In the genomic region with DNA sequence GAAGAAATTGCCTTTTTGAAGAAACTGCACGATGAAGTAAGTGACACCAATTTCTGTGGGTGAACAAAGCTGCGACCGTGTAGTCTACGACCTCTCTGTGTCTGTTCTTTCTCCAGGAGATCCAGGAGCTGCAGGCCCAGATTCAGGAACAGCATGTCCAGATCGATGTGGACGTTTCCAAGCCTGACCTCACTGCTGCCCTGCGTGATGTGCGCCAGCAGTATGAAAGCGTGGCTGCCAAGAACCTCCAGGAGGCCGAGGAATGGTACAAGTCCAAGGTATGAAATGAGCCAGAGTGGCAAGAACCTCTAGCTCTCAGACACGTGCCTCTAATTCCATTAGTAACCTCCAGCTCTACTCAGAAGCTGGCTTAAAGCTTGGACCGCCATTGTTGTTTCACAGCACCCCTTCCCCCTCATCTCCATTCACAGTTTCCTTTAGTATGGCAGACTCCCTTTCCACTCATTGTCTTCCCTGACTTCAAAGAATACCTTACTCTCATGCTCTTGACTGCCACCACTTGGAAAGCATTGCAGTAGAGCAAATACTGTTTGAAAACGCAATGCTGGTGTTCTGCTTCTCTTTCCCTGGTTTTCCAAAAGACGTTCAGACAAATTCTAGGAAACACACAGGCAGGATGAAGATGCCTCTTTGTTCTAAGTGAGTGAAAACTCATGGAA, we compare ENCODE assay signal across 8 mouse cellular contexts. TPM values are rescaled to one million over a fixed set of nuclear protein-coding genes. Genes with fewer than 3 reads are reported as not detected.
A peak's percentile ranks its signal among the peaks of the same experiment; 100 is the strongest.
DNase-seq lines count a peak whose midpoint lies in the region; ATAC-seq and TF ChIP-seq lines count a peak whose summit lies in the region.
"Had no signal": no experiment of that assay in that cellular context is flagged by ENCODE, and none has a peak within 500 bp of the region (broad histone marks: within the 10 kb centered on the region; RNA-seq: fewer than 3 reads in every experiment).

No protein-coding gene starts in this region.

- DNase-seq in lung, postnatal 25 days (ENCODE audit: low spot score) = no peak
- DNase-seq in cerebellum, adult 2 months = peak; percentile 59 to 68
- DNase-seq in heart, adult 9 months (ENCODE audit: low spot score in 2 of 2) = peak; percentile 26 to 30
- no peak for DNase-seq in ovary, adult 18-20 months (ENCODE audit: low spot score)
- no peak for DNase-seq in left cerebral cortex, postnatal 25 days (ENCODE audit: low spot score in 2 of 2)
- DNase-seq: layer of hippocampus, adult 9-11 months had no signal

- peaks cover 42% of the 10 kb centered on the region for H3K36me3 ChIP-seq in lung, embryonic 16.5 days (ENCODE audit: control insufficient read depth, insufficient read depth, low read length)
- H3K36me3 ChIP-seq in neural tube, embryonic 13.5 days = peaks cover 49% of the 10 kb centered on the region

- H3K27me3 ChIP-seq in lung, embryonic 16.5 days (ENCODE audit: control insufficient read depth, insufficient read depth, low read depth, low read length) = no peaks in the 10 kb centered on the region
- H3K27me3 ChIP-seq in cerebellum, adult 2 months (ENCODE audit: control insufficient read depth, insufficient read depth, low read length) = peaks cover 2% of the 10 kb centered on the region; the same call in 1 of the 2 replicates
- no peaks in the 10 kb centered on the region for H3K27me3 ChIP-seq in neural tube, embryonic 13.5 days

- no peak overlapping the region for H3K4me3 ChIP-seq in lung, embryonic 16.5 days (ENCODE audit: low read length)
- H3K4me3 ChIP-seq in cerebellum, adult 2 months (replicated peaks; ENCODE audit: insufficient read depth, low read depth, low read length) = no peak overlapping the region
- no peak overlapping the region for H3K4me3 ChIP-seq in neural tube, embryonic 13.5 days

- H3K4me2 ChIP-seq in lung, embryonic 16.5 days (ENCODE audit: low read depth, low read length) = 0 out of 2 replicates have a peak overlapping the region, but pooled peaks have one; percentile 3
- H3K4me2 ChIP-seq in neural tube, embryonic 13.5 days = peak overlapping the region; percentile 43

- WGBS in lung, embryonic 16.5 days = 71% methylated on average over 14 of the region's 14 CpGs
- WGBS in cerebellum, adult 2 months = 15% methylated on average over 14 of the region's 14 CpGs
- WGBS in neural tube, embryonic 13.5 days = 66% methylated on average over 14 of the region's 14 CpGs

- H3K4me1 ChIP-seq in lung, embryonic 16.5 days (replicated peaks; ENCODE audit: control insufficient read depth, insufficient read depth, low read length) = peaks cover 4% of the 10 kb centered on the region
- H3K4me1 ChIP-seq in cerebellum, adult 2 months (ENCODE audit: control insufficient read depth, insufficient read depth, low read length) = peaks cover 8% of the 10 kb centered on the region
- peaks cover 34% of the 10 kb centered on the region for H3K4me1 ChIP-seq in neural tube, embryonic 13.5 days (replicated peaks)

- H3K27ac ChIP-seq in lung, embryonic 16.5 days (ENCODE audit: low read length) = no peak overlapping the region
- H3K27ac ChIP-seq in cerebellum, adult 2 months (ENCODE audit: insufficient read depth, low read length) = no peak overlapping the region
- peak overlapping the region; percentile 38 for H3K27ac ChIP-seq in neural tube, embryonic 13.5 days (replicated peaks)

- TF ChIP-seq POLR2A in cerebellum, adult 2 months (IDR thresholded peaks at IDR 0.05; ENCODE audit: borderline replicate concordance, insufficient read depth, low read length) = no peak

- intact Hi-C loops in left cerebral cortex, postnatal 25 days (cut with DNase I) = loop anchor here (5.0 kb wide), 1 partner anchor 286 kb away; no protein-coding TSS in a partner anchor

- ATAC-seq in lung, embryonic 16.5 days (ENCODE audit: low read depth) = no peak
- no peak for ATAC-seq in neural tube, embryonic 13.5 days (ENCODE audit: low read depth)

- H3K9ac ChIP-seq in lung, embryonic 16.5 days (ENCODE audit: low read length) = no peak overlapping the region
- H3K9ac ChIP-seq in neural tube, embryonic 13.5 days = 0 out of 2 replicates have a peak overlapping the region, but pooled peaks have one; percentile 38

- H3K9me3 ChIP-seq in lung, embryonic 16.5 days (ENCODE audit: control insufficient read depth, low read length) = no peaks in the 10 kb centered on the region
- H3K9me3 ChIP-seq in neural tube, embryonic 13.5 days = no peaks in the 10 kb centered on the region

- TF ChIP-seq CTCF in cerebellum, adult 2 months (IDR thresholded peaks at IDR 0.05; ENCODE audit: borderline replicate concordance, insufficient read depth, low read depth, low read length) = no peak

RNA-seq across cellular contexts. Expression of gene Vim, which starts 4.9 kb away (rescaled TPM):
- polyA plus RNA-seq in lung, embryonic 16.5 days (2015; fragmentation: Nextera tagmentation; extraction: Ambion mirVana) = 922 and 967 TPM in 2 replicates
- polyA plus RNA-seq in cerebellum, adult 2 months (2012; rRNA removed) = 227 and 287 TPM in 2 replicates
- polyA plus RNA-seq in neural tube, embryonic 13.5 days (2015; fragmentation: Nextera tagmentation; extraction: Ambion mirVana) = 952 and 963 TPM in 2 replicates
- 10 to 100 TPM; 56.3 to 56.4 TPM for total RNA-seq in left cerebral cortex, postnatal 25 days (2021)

RNA-seq across cellular contexts. Expression of gene Trdmt1, which starts 34.1 kb away (rescaled TPM):
- polyA plus RNA-seq in lung, embryonic 16.5 days (2015; fragmentation: Nextera tagmentation; extraction: Ambion mirVana) = 14.8 and 16.5 TPM in 2 replicates
- polyA plus RNA-seq in cerebellum, adult 2 months (2012; rRNA removed) = 5.2 and 6.6 TPM in 2 replicates
- 7.5 and 9.9 TPM in 2 replicates for polyA plus RNA-seq in neural tube, embryonic 13.5 days (2015; fragmentation: Nextera tagmentation; extraction: Ambion mirVana)
- total RNA-seq in left cerebral cortex, postnatal 25 days (2021) = 1 to 10 TPM; 3.6 to 7.7 TPM

Comparison
In these comparisons a context has a peak if more than half of its experiments do, and no peak if none do; other contexts are left out.
1. DNase-seq: peak in cerebellum, adult 2 months (2 of 2) and heart, adult 9 months (2 of 2); none in lung, postnatal 25 days (single experiment), ovary, adult 18-20 months (single experiment) and left cerebral cortex, postnatal 25 days (0 of 2).